Mouse (Mus musculus): ENCODE results near the gene Best1.

DNA sequence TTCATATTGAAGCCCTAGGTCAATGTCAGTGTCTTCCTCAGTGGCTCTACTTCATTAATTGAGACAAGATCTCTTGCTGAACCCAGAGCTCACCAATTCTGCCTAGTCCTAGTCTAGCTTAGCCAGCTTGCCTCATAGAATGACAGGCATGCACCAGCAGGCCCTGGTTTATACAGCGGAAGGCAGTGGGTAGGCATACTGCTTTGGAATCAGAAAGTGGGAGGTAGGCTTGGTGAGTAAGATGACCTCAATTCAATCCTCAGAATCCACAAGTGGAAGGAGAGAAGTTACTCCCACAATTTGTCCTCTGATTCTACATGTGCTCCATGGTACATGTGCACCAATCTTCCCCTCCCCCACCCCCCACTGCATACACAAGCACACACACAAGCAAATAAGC, 2.3 kb upstream of the Best1 start:
- no peak for TF ChIP-seq CTCF (IDR thresholded peaks at IDR 0.05; ENCODE audit: borderline replicate concordance, extremely low read depth, insufficient read depth, insufficient read length)
- TF ChIP-seq POLR2A (IDR thresholded peaks at IDR 0.05; ENCODE audit: borderline replicate concordance, extremely low read depth, insufficient read depth, insufficient read length, poor library complexity, severe bottlenecking), result no peak
